Mouse (Mus musculus) E14TG2a.4 (cell line): ENCODE data around the gene Ambra1.

Source experiments
- H3K27me3 ChIP-seq: 2 replicates; pipeline ENCODE4 v1.6.1; 2014; ENCODE audit warnings: low read length, control low read depth; ENCODE audit not compliant: insufficient read depth
- H3K36me3 ChIP-seq: 2 replicates; pipeline ENCODE4 v1.6.1; 2014; ENCODE audit warnings: low read length, control low read depth; ENCODE audit not compliant: insufficient read depth
- H3K4me1 ChIP-seq: replicated peaks from 2 replicates; pipeline ENCODE4 v1.6.1; 2014; ENCODE audit warnings: low read depth, low read length, control low read depth
- H3K4me3 ChIP-seq: replicated peaks from 2 replicates; pipeline ENCODE4 v1.5.1; 2014; ENCODE audit warnings: mild to moderate bottlenecking, low read length
- H3K9me3 ChIP-seq: 2 replicates; pipeline ENCODE4 v1.6.1; 2014; ENCODE audit warnings: low read length, control low read depth
- CTCF ChIP-seq: conservative IDR thresholded peaks from 2 replicates; pipeline ENCODE4 v1.5.1; 2014; ENCODE audit warnings: low read length
- NANOG ChIP-seq: IDR thresholded peaks from 2 replicates; pipeline ENCODE4 v1.6.1; 2014; ENCODE audit warnings: borderline replicate concordance, low read length, mixed read lengths
- POU5F1 ChIP-seq: IDR thresholded peaks from 2 replicates; pipeline ENCODE4 v1.6.1; 2014; ENCODE audit warnings: low read length, borderline replicate concordance

Gene Ambra1

GRCm38 (mm10) chr2:91773309-91773708 lies 43.4 kb downstream of the Ambra1 start:
- H3K36me3 ChIP-seq, result peaks cover 69% of the 10 kb centered on the region
- peaks cover 10% of the 10 kb centered on the region for H3K4me1 ChIP-seq
- no peaks in the 10 kb centered on the region for H3K9me3 ChIP-seq
- no peak overlapping the region for H3K4me3 ChIP-seq
- no peak for TF ChIP-seq POU5F1
- no peak for TF ChIP-seq NANOG
- no peak for TF ChIP-seq CTCF
- H3K27me3 ChIP-seq, result no peaks in the 10 kb centered on the region

DNA sequence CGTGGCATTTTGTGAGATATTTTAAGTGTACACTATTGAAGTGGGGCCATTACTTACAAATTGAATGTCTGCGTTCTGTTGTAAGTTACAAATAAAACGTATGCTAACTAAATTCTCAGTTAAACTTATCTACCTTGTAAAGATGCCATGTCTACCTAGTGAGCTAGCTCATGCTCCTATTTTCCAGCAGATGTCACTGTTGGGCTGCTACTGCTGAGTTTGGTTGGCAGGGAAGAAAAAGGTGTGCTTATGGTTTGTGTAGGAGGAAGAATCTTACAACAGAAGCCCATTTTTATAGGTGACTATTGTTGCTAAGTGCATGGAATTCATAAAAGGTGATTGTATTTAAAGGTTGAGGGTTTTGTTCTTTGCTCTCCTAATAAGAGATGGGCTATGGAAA lies 49.2 kb downstream of the Ambra1 start:
- no peaks in the 10 kb centered on the region for H3K9me3 ChIP-seq
- no peaks in the 10 kb centered on the region for H3K4me1 ChIP-seq
- TF ChIP-seq NANOG (no peak), POU5F1 (no peak), CTCF (peak; percentile 68)
- H3K36me3 ChIP-seq, result peaks cover 31% of the 10 kb centered on the region
- no peak overlapping the region for H3K4me3 ChIP-seq
- H3K27me3 ChIP-seq, result no peaks in the 10 kb centered on the region

GRCm38 (mm10) chr2:91791621-91792020 lies 61.7 kb downstream of the Ambra1 start:
- H3K4me3 ChIP-seq, result no peak overlapping the region
- TF ChIP-seq POU5F1 (no peak), CTCF (no peak)
- H3K36me3 ChIP-seq, result 0 out of 2 replicates have a peak, but pooled peaks cover 8% of the 10 kb centered on the region
- H3K4me1 ChIP-seq, result peaks cover 10% of the 10 kb centered on the region
- H3K27me3 ChIP-seq, result no peaks in the 10 kb centered on the region
- H3K9me3 ChIP-seq, result no peaks in the 10 kb centered on the region

- no peaks in the 10 kb centered on the region for H3K9me3 ChIP-seq
- no peak overlapping the region for H3K4me3 ChIP-seq
- H3K36me3 ChIP-seq, result 0 out of 2 replicates have a peak, but pooled peaks cover 8% of the 10 kb centered on the region
- TF ChIP-seq POU5F1 (no peak), CTCF (no peak), NANOG (no peak)
- H3K4me1 ChIP-seq, result 0 out of 2 replicates have a peak, but pooled peaks cover 4% of the 10 kb centered on the region
- H3K27me3 ChIP-seq, result no peaks in the 10 kb centered on the region
Observed at GRCm38 (mm10) chr2:91792346-91792745, 62.4 kb downstream of the Ambra1 start.

DNA sequence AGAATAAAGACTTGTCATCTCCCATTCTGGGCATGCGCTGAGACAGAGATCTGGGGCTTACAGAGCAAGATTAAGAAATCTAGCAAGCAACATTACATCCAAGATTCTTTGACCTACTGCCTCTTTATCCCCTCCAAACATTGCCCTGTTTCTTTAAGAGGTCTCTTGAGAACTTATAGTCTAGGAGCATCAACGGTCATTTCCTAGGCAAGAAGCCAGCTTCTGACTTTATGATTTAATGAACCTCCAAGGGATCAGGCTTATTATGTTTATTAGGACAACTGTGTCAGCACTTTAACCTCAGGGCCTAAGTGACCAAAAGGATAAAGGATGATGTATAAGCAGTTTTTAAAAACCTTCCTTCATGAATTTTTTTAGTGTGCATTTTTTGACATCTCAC lies 64.5 kb downstream of the Ambra1 start:
- Histone ChIP-seq H3K4me3 (no peak overlapping the region), H3K9me3 (no peaks in the 10 kb centered on the region), H3K36me3 (no peaks in the 10 kb centered on the region), H3K4me1 (no peaks in the 10 kb centered on the region), H3K27me3 (no peaks in the 10 kb centered on the region)
- TF ChIP-seq CTCF, result no peak

GRCm38 (mm10) chr2:91795091-91795490 lies 65.2 kb downstream of the Ambra1 start:
- H3K27me3 ChIP-seq, result no peaks in the 10 kb centered on the region
- H3K9me3 ChIP-seq, result no peaks in the 10 kb centered on the region
- H3K4me1 ChIP-seq, result no peaks in the 10 kb centered on the region
- no peak overlapping the region for H3K4me3 ChIP-seq
- no peak for TF ChIP-seq CTCF
- no peak for TF ChIP-seq NANOG
- no peak for TF ChIP-seq POU5F1
- H3K36me3 ChIP-seq, result no peaks in the 10 kb centered on the region

DNA sequence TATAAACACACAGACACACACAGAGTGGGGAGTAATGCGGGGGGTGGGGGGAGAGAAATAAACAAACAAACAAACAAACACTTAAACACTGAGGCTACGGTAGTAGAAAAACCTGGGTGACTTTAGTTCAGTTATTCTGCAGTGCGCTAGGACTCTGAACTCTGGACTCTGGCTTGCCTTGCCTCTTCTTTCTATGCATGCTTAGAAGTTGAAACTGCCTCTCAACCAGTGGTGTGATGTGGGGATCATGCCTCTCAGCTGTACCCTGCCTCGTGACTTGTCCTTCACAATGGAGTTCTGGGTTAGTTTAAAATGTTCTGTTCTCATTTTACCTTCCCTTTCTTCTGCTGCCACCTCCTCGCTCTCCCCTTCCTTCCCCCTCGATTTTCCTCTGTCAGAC lies 81.5 kb downstream of the Ambra1 start:
- H3K4me3 ChIP-seq, result no peak overlapping the region
- no peaks in the 10 kb centered on the region for H3K9me3 ChIP-seq
- H3K36me3 ChIP-seq, result peaks cover 44% of the 10 kb centered on the region
- no peaks in the 10 kb centered on the region for H3K27me3 ChIP-seq
- no peaks in the 10 kb centered on the region for H3K4me1 ChIP-seq
- TF ChIP-seq POU5F1 (no peak), CTCF (no peak), NANOG (no peak)

GRCm38 (mm10) chr2:91816741-91817140 lies 86.8 kb downstream of the Ambra1 start:
- Histone ChIP-seq H3K27me3 (no peaks in the 10 kb centered on the region), H3K4me1 (no peaks in the 10 kb centered on the region), H3K36me3 (peaks cover 39% of the 10 kb centered on the region), H3K9me3 (no peaks in the 10 kb centered on the region), H3K4me3 (no peak overlapping the region)
- TF ChIP-seq POU5F1 (no peak), CTCF (no peak), NANOG (no peak)

- H3K36me3 ChIP-seq, result peaks cover 10% of the 10 kb centered on the region
Observed at GRCm38 (mm10) chr2:91832227-91832626, 102.3 kb downstream of the Ambra1 start.

More at GRCm38 (mm10) chr2:91832227-91832626, 102.3 kb downstream of the Ambra1 start:
- Histone ChIP-seq H3K9me3 (no peaks in the 10 kb centered on the region), H3K4me3 (no peak overlapping the region), H3K27me3 (no peaks in the 10 kb centered on the region), H3K4me1 (no peaks in the 10 kb centered on the region)
- TF ChIP-seq CTCF (no peak), POU5F1 (no peak), NANOG (no peak)
